Mouse (Mus musculus) layer of hippocampus, adult 18-20 months (tissue): ENCODE measurements around the gene Kcne1. TPM values are rescaled to one million over a fixed set of nuclear protein-coding genes. Genes with fewer than 3 reads are reported as not detected.

Experiments used
- DNase-seq, 2 experiments: peaks; one replicate each; pipeline ENCODE4 v3.0.0; 2022; ENCODE audit warnings: low spot score in 2 of 2
- total RNA-seq, 2 experiments: library from RNA; stranded (reverse); gene quantifications; 2 replicates each; pipeline ENCODE4 v1.2.3; 2021

The Kcne1 gene
- total RNA-seq, 2 experiments from 2014 or later = not detected

- no peak for DNase-seq
Measured at GRCm38 (mm10) chr16:92309126-92309525, 50.1 kb downstream of the Kcne1 start.

- DNase-seq = no peak
Measured at GRCm38 (mm10) chr16:92307947-92308346, 51.3 kb downstream of the Kcne1 start.

- DNase-seq = no peak
Measured at GRCm38 (mm10) chr16:92305519-92305918, 53.7 kb downstream of the Kcne1 start.

GRCm38 (mm10) chr16:92302506-92302905, 56.8 kb downstream of the Kcne1 start:
- DNase-seq = no peak

- no peak for DNase-seq
Measured at GRCm38 (mm10) chr16:92301989-92302388, 57.3 kb downstream of the Kcne1 start.

GRCm38 (mm10) chr16:92301412-92301806, 57.9 kb downstream of the Kcne1 start:
- no peak for DNase-seq

- peak; percentile 94 to 98 for DNase-seq
Measured at GRCm38 (mm10) chr16:92300649-92301411, 58.4 kb downstream of the Kcne1 start, which contains the start of gene Smim11. TSS of gene Smim11 (plus strand) at chr16:92301286.

Other genes starting within 250 kb of the Kcne1 start
- gene Kcne2, start 67.1 kb downstream of the Kcne1 start, total RNA-seq = 1 to 10 TPM in 1 of 2 experiments, not detected in 1; 1.3 TPM
- 10 to 100 TPM; 17.1 to 23.6 TPM for gene Smim11, start 58.2 kb downstream of the Kcne1 start, total RNA-seq
- not detected for gene Fam243, start 38.0 kb downstream of the Kcne1 start, total RNA-seq
- 10 to 100 TPM; 46.9 to 48.9 TPM for gene Rcan1, start 111.4 kb upstream of the Kcne1 start, total RNA-seq
- 1 to 10 TPM; 3.1 to 4.1 TPM for gene Clic6, start 126.3 kb upstream of the Kcne1 start, total RNA-seq